Mouse (Mus musculus) thymus, postnatal 4 days (tissue): ENCODE results near the gene Arid1a.

ENCODE experiments used
- DNase-seq: peaks from one replicate; pipeline ENCODE4 v3.0.0; 2021

The Arid1a gene

GRCm38 (mm10) chr4:133730122-133730521 lies 26.4 kb downstream of the Arid1a start:
- no peak for DNase-seq

DNA sequence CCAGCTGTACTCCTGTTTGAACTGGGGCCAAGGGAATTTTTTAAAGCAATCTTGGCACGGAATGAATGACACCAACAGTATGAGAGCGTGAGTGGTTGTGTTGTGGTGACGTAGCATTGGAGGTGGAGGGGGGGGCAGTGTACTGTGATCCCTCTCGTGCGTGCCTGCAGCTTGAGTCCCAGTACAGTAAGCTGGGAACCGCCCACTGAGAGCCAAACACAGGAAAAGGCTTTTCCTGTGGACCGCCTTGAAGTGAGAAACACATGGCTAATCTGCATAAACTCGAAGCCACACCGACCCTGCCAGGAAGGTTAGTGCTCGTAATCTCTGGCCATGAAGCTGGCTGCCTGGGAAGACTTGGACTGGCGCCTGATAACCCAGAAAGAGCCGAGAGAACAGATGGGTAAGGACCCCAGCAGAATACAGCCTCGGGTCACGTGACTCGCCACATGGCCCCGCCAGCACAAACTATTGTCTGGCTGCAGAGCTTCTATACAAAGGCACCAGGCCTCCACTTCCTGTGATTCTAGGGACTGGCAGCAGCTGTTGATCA lies 27.0 kb downstream of the Arid1a start:
- DNase-seq: peak; percentile 83

DNA sequence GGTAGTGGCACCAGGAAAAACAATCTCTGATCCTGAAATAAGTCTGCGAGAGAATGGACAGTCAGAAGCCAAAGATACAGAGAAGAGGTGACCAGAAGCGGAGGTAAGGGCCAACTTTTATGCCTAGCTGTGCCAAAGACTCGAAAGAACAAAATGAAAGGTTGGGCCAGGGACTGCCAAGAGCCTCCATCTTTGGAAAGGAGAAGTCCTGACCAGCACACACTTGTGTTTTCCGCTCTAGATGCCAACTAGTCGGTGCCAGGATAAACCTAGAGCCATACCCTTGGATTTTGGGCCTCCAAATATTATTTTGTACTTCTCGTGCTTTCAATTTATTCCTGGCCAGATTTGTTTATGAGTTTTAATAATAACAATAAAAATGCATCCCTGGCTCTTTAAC lies 27.6 kb downstream of the Arid1a start:
- no peak for DNase-seq

- no peak for DNase-seq
Observed at GRCm38 (mm10) chr4:133728256-133728655, 28.3 kb downstream of the Arid1a start.

- DNase-seq: no peak
Observed at GRCm38 (mm10) chr4:133725706-133726105, 30.9 kb downstream of the Arid1a start.

- DNase-seq: no peak
Observed at GRCm38 (mm10) chr4:133719791-133720190, 36.8 kb downstream of the Arid1a start.

- no peak for DNase-seq
Observed at GRCm38 (mm10) chr4:133712755-133713154, 43.8 kb downstream of the Arid1a start.

DNA sequence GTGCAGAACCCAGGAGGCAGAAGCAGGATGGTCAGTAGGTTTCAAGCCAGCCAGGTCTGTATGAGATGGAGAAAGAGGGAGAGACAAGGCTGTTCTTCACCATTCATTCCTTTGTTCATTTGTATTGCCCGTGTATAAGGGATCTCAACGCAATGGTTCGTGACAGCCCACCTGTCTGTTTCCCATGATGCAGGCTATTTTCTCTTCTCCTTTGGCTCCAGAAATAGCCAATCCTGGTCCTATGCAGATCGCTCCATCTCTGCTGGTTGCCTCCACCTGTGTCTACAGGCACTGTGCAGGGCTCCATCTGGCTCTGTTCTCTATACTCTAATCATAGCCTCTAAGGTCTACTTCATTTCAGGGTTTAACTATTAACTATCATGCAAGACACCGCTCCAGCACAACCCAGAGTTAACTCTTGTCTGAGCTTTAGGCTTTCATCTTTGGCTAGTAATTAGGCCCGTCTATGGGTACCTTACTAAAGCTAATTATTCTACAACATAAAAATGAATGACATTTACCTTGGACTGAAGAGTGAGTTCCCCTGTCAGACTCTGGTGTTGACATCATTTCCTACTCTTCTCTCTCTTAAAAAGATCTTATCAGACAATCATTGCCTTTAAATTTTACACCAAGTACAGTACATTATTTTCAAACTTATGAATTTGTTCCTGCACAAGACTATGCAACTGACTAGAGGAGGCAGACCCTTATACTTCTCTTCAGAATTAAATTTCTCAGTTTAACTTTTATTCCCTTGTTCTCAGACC lies 45.1 kb downstream of the Arid1a start:
- DNase-seq: no peak

- no peak for DNase-seq
Observed at GRCm38 (mm10) chr4:133709395-133709794, 47.2 kb downstream of the Arid1a start.

DNA sequence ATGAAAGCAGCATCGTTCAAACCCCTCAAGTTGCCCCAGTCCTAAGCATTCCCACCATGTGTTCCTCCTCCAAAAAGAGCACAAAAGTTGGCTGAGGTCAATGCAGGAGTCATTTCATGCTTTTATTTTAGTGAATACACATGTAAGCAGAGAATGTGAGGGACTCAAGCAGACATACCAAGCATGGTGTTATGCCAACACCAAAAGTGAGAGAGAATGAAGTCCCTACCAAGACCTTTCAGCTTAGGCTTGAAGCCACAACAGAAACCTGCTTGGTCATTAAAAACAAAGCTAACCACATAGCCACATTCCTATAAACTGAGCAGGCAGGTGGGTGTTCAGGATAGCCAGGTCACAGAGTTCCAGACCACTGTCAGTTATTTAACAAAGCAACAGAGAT lies 49.1 kb downstream of the Arid1a start:
- DNase-seq: no peak

GRCm38 (mm10) chr4:133706956-133707355 lies 49.6 kb downstream of the Arid1a start:
- DNase-seq: peak; percentile 83

DNA sequence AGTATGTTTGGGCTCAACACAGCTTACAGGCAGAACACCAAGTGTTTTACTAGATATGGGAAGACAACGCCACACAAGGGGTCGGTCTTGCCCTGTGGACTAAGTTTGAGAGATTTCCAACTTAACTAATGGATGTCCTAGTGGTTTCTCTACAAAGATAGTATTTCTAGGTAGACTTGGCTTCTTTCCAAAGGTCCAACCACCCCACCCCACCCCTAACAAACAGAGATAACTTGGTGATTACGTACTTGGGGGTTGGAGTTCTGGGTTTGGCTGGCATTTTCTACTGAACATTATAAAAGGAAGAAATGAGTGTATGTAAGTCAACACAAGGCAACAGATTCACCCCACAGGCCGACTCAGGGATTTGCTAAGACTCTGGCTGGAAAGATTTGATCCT lies 51.5 kb downstream of the Arid1a start:
- no peak for DNase-seq

DNA sequence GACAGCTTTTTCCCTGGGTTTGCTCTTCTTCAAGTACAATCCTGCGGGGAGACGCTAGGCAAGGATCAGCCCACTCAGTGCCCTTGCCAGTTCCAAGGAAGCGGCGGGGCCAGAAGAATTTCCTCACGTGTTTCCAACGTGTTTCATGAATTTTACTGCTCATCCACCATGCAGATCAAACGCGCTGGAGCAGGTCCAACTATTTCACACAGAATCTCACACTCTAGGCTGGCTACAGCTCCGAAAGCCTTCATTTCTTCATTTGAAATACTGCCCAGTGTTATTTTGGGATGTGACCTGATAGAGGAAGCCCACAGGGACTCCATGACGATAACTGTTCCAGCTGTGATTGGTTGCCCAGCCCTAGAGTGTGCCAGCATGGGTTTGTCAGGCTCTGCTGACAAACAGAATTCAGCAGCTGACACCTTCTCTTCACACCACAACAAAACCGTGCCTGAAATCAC lies 55.6 kb downstream of the Arid1a start:
- DNase-seq: no peak

DNA sequence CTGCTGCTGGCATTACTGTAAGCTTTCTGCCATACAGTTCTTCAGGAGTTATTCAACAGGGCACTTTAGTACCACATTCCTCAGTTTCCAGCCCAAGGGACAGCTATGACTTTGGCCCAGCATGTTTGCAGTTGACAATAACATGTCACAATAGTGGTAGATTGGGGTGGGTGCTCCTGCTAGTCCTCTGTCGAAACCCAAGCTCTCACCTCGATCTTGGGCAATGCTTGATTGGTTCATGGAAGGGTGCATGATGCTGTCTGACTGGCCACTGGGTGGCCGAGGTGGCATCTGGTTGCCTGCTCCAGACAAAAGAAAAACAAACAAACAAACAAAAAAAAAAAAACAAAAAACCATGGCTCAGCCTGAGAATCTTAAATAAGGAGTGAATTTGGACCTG lies 61.2 kb downstream of the Arid1a start:
- no peak for DNase-seq

- DNase-seq: no peak
Observed at GRCm38 (mm10) chr4:133690252-133690651, 66.3 kb downstream of the Arid1a start.

GRCm38 (mm10) chr4:133688417-133689067 lies 68.0 kb downstream of the Arid1a start:
- DNase-seq: no peak

DNA sequence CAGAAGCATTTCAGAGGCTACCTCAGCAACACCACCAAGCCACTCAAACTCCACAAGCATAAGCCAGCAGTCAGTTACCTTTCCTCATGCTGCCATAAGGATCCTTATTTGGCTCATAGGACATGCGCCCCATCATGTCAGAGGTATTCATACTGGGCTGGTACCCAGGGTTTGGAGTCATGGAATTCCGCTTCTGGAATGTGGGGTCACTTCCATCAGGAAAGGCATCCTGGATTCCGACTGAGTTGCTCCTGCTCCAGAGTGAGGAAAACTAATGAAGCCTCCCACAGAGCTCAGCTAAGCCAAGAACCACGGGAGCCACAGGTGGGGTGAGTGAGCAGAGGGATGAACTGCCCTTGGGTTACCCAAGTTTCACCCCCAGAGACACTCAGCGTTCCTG lies 69.4 kb downstream of the Arid1a start:
- DNase-seq: no peak

GRCm38 (mm10) chr4:133686512-133686911 lies 70.1 kb downstream of the Arid1a start:
- DNase-seq: no peak

GRCm38 (mm10) chr4:133680206-133680786 lies 76.3 kb downstream of the Arid1a start:
- no peak for DNase-seq

DNA sequence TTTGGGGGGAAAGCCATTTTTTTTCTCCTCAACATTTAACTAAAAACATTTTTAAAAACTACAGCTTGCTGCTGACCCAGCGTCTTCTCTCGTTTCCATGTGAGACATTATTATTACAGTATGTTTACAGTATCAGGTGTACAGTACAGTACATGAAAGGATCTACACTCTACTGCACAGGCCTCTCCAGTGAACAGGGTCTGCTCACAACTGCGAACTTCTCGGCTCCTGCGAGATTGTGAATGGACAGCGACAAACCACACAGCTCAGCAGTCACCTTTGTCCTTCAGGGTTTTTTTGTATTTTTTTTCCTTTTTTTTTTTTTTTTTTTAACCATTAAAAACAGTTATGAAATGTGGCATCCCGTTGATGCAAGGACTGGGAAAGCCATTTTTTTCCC lies 76.9 kb downstream of the Arid1a start:
- no peak for DNase-seq

DNA sequence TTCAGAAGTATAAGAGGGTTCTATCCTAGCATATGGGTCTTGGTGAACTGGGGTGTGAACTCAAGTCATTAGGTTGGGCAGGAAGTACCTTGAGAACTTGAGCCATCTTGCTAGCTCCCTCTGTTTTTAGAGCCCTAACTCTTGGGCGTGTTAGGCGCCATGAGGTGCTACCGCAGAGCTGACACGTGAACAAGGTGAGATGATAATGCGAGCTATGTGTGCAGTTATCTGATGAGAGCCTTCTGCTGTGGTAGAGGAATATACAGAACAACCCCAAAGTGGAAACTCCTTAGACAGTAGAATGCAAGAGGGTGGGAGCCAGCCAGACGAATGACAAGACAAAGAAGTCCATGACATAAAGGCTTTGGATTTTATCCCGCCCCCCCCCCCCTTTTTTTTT lies 79.3 kb downstream of the Arid1a start:
- DNase-seq: no peak

DNA sequence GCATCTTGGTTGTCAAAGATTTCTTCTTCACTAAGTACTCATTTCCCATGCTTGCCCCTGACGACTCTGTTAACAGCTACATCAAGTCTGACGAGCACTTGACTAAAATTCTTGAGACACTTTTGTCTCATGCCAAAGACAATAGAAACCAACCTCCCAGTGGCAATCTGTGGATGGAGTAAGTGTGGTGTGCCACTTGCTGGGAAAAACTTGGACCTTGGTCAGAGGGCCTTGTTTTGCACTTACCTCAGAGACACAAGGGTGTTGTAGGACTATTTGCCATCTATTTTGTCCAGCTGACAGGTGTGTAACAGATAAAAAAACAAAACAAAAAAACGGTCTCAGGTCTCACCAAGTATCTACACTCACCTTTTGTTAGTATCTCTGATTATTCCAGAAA lies 80.4 kb downstream of the Arid1a start:
- no peak for DNase-seq

DNA sequence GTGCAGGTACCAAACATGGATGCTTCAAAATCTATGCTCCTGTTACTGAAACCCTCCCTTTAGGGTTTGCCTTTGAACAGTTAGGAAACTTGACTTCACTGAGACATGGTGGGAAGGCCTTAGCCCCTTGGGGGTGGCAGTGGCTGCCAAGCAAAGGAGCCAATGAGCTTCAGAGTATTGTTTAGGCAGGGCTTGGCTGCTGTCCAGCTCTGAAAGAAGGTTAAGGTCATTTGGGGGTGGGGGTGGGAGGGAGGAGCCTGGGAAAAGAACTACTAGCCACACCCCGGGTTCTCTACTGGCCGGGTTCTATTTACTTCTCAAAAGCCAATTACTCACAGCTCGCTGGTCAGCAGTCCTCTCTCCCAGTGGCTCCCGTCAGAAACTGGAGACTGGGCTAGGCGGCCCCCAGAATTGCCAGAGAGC lies 81.0 kb downstream of the Arid1a start:
- DNase-seq: no peak

DNA sequence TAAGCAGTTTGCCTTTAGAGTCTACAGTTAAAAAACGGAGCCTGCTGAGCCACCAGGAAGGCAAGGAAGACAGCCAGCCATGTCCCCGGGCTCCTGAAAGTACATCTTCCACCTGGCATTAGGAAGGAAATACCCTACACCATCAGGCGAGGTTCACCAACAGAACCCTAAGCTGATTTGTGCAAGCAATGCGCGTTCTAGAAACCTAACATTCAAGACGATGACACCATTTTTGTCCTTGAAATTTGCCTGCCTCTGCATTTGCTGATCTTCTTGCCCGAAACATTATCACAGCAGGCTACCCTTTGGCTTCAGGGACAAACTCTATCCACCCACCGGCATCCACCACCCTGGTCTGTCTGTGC lies 82.3 kb downstream of the Arid1a start:
- no peak for DNase-seq
